Mouse (Mus musculus): ENCODE data around the gene Bbs9.

DNA sequence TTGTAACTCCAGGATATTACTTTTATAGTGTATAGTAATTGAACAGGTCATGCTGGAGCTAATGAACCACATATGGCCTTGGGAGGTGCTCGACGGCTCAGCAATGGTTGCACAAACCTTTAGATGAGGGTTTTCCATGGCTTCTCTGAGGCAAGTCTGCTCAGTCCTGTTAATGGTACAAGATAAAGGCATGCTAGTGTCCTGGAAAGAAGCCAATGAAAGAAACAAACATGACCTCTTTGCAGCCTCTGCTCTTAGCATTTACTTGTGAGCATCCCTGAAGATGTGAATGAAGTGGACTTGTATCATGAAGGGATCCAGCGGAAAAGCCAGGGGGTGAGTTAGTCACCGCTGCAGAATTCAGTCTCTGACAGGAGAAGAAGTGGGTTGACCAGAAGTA lies 64.0 kb downstream of the Bbs9 start:
- TF ChIP-seq FLI1 (IDR thresholded peaks at IDR 0.05; ENCODE audit: low read length) = no peak
- no peak for TF ChIP-seq GATA1 (IDR thresholded peaks at IDR 0.05; ENCODE audit: borderline replicate concordance, low read length)
